Mouse (Mus musculus) hindbrain, embryonic 14.5 days (tissue): ENCODE results near the gene Itga1. TPM values are rescaled to one million over a fixed set of nuclear protein-coding genes. Genes with fewer than 3 reads are reported as not detected.

ENCODE experiments used
- ATAC-seq: fragments of 200-750 bp; cut with Nextera tagmentation; 2 replicates; pipeline ENCODE4 v1.8.0; 2017; ENCODE audit warnings: moderate number of reproducible peaks, mild to moderate bottlenecking, moderate TSS enrichment, moderate library complexity; ENCODE audit not compliant: low FRiP score
- DNase-seq: peaks from one replicate; pipeline ENCODE4 v3.0.0-alpha.2; 2015; ENCODE audit warnings: low spot score
- H3K27ac ChIP-seq: fragments of 300-500 bp; sonication (generic); 2 replicates; pipeline ENCODE4 v1.5.1; 2014; ENCODE audit warnings: mild to moderate bottlenecking, moderate library complexity
- H3K27me3 ChIP-seq: fragments of 300-500 bp; sonication (generic); 2 replicates; pipeline ENCODE4 v1.6.1; 2014; ENCODE audit warnings: mild to moderate bottlenecking, low read length, mixed read lengths; ENCODE audit not compliant: control insufficient read depth, insufficient read depth
- H3K36me3 ChIP-seq: fragments of 300-500 bp; sonication (generic); replicated peaks from 2 replicates; pipeline ENCODE4 v1.6.1; 2014; ENCODE audit not compliant: control insufficient read depth, insufficient read depth
- H3K4me1 ChIP-seq: fragments of 300-500 bp; sonication (generic); replicated peaks from 2 replicates; pipeline ENCODE4 v1.6.1; 2014; ENCODE audit warnings: antibody characterized with exemption, low read length, mixed read lengths; ENCODE audit not compliant: control insufficient read depth, insufficient read depth
- H3K4me2 ChIP-seq: fragments of 300-500 bp; sonication (generic); replicated peaks from 2 replicates; pipeline ENCODE4 v1.6.1; 2014; ENCODE audit warnings: mild to moderate bottlenecking, moderate library complexity
- H3K4me3 ChIP-seq: fragments of 300-500 bp; sonication (generic); replicated peaks from 2 replicates; pipeline ENCODE4 v1.5.1; 2014; ENCODE audit warnings: mild to moderate bottlenecking, low read length
- H3K9ac ChIP-seq: fragments of 300-500 bp; sonication (generic); 2 replicates; pipeline ENCODE4 v1.6.1; 2014
- H3K9me3 ChIP-seq: fragments of 300-500 bp; sonication (generic); 2 replicates; pipeline ENCODE4 v1.6.1; 2016; ENCODE audit warnings: low read length; ENCODE audit not compliant: control insufficient read depth
- WGBS: fragments of 180-500 bp; shearing (Covaris S2); extraction: QIAGEN DNeasy Blood & Tissue Kit; methylation state at CpG from one replicate; pipeline ENCODE4 v1.1.7; 2014; 5-methylcytosine and 5-hydroxymethylcytosine counted together
- polyA plus RNA-seq: library from polyadenylated mRNA; unstranded; fragments of >200 nt; fragmentation: Nextera tagmentation; extraction: Ambion mirVana; gene quantifications from 2 replicates; pipeline ENCODE4 v1.2.1, GENCODE M21; 2014

Itga1 gene
- polyA plus RNA-seq, 1 experiment from 2014 or later, result 8.7 TPM

- Histone ChIP-seq H3K4me1 (no peaks in the 10 kb centered on the region), H3K27me3 (no peaks in the 10 kb centered on the region), H3K36me3 (no peaks in the 10 kb centered on the region), H3K9ac (no peak overlapping the region), H3K4me2 (no peak overlapping the region), H3K27ac (no peak overlapping the region), H3K9me3 (no peaks in the 10 kb centered on the region), H3K4me3 (no peak overlapping the region)
- DNase-seq (no peak), ATAC-seq (no peak)
- WGBS, result 92% methylated on average over 2 of the region's 2 CpGs
These were observed 28.3 kb upstream of the Itga1 start for GRCm38 (mm10) chr13:115130035-115130434.

GRCm38 (mm10) chr13:115127826-115128225, 26.1 kb upstream of the Itga1 start:
- no peak for DNase-seq

DNA sequence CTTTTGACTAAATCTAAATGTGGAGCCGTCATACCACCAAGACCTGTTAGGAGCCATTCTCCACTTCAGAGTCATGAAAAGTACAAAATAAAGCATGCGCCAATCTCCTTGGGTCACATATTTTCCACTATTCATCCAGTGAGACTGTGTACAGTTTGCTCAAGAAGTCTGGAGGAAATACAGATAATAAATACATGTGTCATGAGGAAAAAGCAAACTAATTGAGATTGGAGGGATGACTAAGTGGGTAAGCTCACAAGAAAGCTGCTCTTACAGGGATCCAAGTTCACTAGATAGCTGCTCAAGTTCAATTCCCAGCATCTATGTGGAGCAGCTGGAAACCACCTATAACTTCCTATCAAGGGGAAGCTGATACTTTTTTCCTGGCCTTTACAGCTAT, 24.8 kb upstream of the Itga1 start:
- Histone ChIP-seq H3K4me2 (no peak overlapping the region), H3K9me3 (no peaks in the 10 kb centered on the region), H3K4me3 (no peak overlapping the region), H3K9ac (no peak overlapping the region), H3K27me3 (no peaks in the 10 kb centered on the region), H3K27ac (no peak overlapping the region), H3K4me1 (no peaks in the 10 kb centered on the region), H3K36me3 (no peaks in the 10 kb centered on the region)
- DNase-seq (no peak), ATAC-seq (no peak)
- WGBS, result 99% methylated on average over 2 of the region's 2 CpGs

More at GRCm38 (mm10) chr13:115127826-115128225, 26.1 kb upstream of the Itga1 start:
- H3K4me1 ChIP-seq, result no peaks in the 10 kb centered on the region
- ATAC-seq, result no peak
- H3K27me3 ChIP-seq, result no peaks in the 10 kb centered on the region
- H3K9ac ChIP-seq, result no peak overlapping the region
- WGBS, result 97% methylated on average over 1 of the region's 1 CpGs
- no peak overlapping the region for H3K4me3 ChIP-seq
- no peaks in the 10 kb centered on the region for H3K9me3 ChIP-seq
- no peaks in the 10 kb centered on the region for H3K36me3 ChIP-seq
- no peak overlapping the region for H3K27ac ChIP-seq
- no peak overlapping the region for H3K4me2 ChIP-seq

- no peak for DNase-seq
- Histone ChIP-seq H3K36me3 (no peaks in the 10 kb centered on the region), H3K4me3 (no peak overlapping the region), H3K4me1 (no peaks in the 10 kb centered on the region), H3K27ac (no peak overlapping the region), H3K27me3 (no peaks in the 10 kb centered on the region), H3K4me2 (no peak overlapping the region), H3K9ac (no peak overlapping the region), H3K9me3 (no peaks in the 10 kb centered on the region)
- WGBS, result 87% methylated on average over 4 of the region's 4 CpGs
- no peak for ATAC-seq
These were observed 23.4 kb upstream of the Itga1 start for GRCm38 (mm10) chr13:115125130-115125529.

DNA sequence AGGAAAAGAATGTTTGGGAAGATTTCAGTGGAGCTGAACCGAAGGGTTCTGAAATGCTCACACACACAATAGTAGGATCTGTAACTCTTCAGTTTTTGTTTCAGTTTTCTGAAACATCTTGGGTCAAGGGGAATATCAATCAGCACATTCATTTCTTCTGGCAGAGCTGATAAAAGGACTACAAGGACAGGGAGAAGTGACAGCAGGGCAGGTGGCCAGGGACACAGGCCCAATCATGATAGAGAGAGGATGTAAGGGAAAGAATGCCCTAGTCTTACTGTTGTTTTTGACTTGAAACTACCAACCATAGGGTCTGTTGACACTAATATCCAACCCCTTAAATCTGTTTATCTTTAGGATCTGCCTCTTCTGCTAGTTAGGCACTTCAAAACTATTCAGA, 22.8 kb upstream of the Itga1 start:
- Histone ChIP-seq H3K9ac (no peak overlapping the region), H3K4me1 (no peaks in the 10 kb centered on the region), H3K4me2 (no peak overlapping the region), H3K27ac (no peak overlapping the region), H3K4me3 (no peak overlapping the region), H3K27me3 (no peaks in the 10 kb centered on the region), H3K9me3 (no peaks in the 10 kb centered on the region), H3K36me3 (no peaks in the 10 kb centered on the region)
- no peak for ATAC-seq
- WGBS, result 94% methylated on average over 1 of the region's 1 CpGs
- no peak for DNase-seq

GRCm38 (mm10) chr13:115118756-115119155, 17.0 kb upstream of the Itga1 start:
- ATAC-seq (no peak), DNase-seq (no peak)
- Histone ChIP-seq H3K36me3 (no peaks in the 10 kb centered on the region), H3K27me3 (no peaks in the 10 kb centered on the region), H3K9ac (no peak overlapping the region), H3K4me1 (no peaks in the 10 kb centered on the region), H3K9me3 (no peaks in the 10 kb centered on the region), H3K27ac (no peak overlapping the region), H3K4me2 (no peak overlapping the region), H3K4me3 (no peak overlapping the region)
- 53% methylated on average over 5 of the region's 5 CpGs for WGBS

DNA sequence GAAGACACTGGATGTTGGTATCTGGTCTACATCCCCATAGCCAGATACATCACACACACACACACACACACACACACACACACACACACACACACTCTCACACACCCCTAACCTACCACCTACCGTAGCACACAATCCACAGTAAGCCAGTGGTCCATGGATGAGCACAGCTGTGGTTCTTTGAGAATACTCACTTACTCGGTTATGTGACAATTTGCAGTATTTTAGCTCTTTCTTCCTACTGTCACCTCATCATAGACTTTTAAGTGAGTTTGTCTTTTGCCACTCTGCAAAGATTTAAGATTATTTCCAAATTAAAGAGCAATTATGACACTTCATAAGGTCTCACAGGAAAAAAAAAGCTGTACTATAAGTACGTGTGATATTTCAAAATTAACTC, 16.4 kb upstream of the Itga1 start:
- Histone ChIP-seq H3K9ac (no peak overlapping the region), H3K27ac (no peak overlapping the region), H3K4me1 (no peaks in the 10 kb centered on the region), H3K4me2 (no peak overlapping the region), H3K36me3 (no peaks in the 10 kb centered on the region), H3K9me3 (no peaks in the 10 kb centered on the region), H3K27me3 (no peaks in the 10 kb centered on the region), H3K4me3 (no peak overlapping the region)
- 86% methylated on average over 3 of the region's 3 CpGs for WGBS
- ATAC-seq (no peak), DNase-seq (no peak)

- H3K27me3 ChIP-seq, result no peaks in the 10 kb centered on the region
- H3K4me2 ChIP-seq, result no peak overlapping the region
- no peak overlapping the region for H3K4me3 ChIP-seq
- no peaks in the 10 kb centered on the region for H3K4me1 ChIP-seq
- DNase-seq (no peak), ATAC-seq (no peak)
- no peak overlapping the region for H3K27ac ChIP-seq
- no peak overlapping the region for H3K9ac ChIP-seq
- 96% methylated on average over 3 of the region's 3 CpGs for WGBS
- no peaks in the 10 kb centered on the region for H3K9me3 ChIP-seq
- H3K36me3 ChIP-seq, result no peaks in the 10 kb centered on the region
These were observed 15.3 kb upstream of the Itga1 start for GRCm38 (mm10) chr13:115116930-115117621.

DNA sequence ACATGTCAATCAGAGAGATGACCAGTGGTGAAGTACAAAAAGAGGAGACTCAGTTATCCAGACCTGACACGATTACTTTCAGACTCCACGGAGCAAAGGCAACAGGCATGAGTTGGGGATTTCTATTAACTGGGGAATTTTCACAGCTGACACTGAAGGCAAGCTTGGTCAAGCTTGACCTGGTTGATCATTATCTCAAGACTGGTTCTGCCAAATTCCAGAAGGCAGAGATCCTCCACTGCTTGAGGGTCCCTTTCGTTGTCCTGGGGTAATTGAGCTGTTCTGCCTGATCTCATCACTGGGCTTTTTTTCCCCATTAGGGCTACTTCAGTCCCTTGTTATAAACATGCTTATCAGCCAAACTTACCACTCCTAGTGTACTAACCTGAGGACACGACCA, 7.9 kb upstream of the Itga1 start:
- WGBS, result 79% methylated on average over 4 of the region's 4 CpGs
- no peak overlapping the region for H3K27ac ChIP-seq
- H3K9me3 ChIP-seq, result no peaks in the 10 kb centered on the region
- H3K27me3 ChIP-seq, result no peaks in the 10 kb centered on the region
- H3K9ac ChIP-seq, result no peak overlapping the region
- H3K4me3 ChIP-seq, result no peak overlapping the region
- ATAC-seq (no peak), DNase-seq (no peak)
- no peaks in the 10 kb centered on the region for H3K4me1 ChIP-seq
- no peak overlapping the region for H3K4me2 ChIP-seq
- H3K36me3 ChIP-seq, result no peaks in the 10 kb centered on the region

- Histone ChIP-seq H3K9ac (no peak overlapping the region), H3K9me3 (0 out of 2 replicates have a peak, but pooled peaks cover 3% of the 10 kb centered on the region), H3K27ac (no peak overlapping the region), H3K4me1 (no peaks in the 10 kb centered on the region), H3K36me3 (no peaks in the 10 kb centered on the region), H3K27me3 (no peaks in the 10 kb centered on the region), H3K4me3 (no peak overlapping the region), H3K4me2 (no peak overlapping the region)
- no peak for DNase-seq
- no peak for ATAC-seq
- whole genome bisulfite sequencing, result 89% methylated on average over 8 of the region's 8 CpGs
These were observed 5.7 kb upstream of the Itga1 start for GRCm38 (mm10) chr13:115107436-115107835.
